ENCODE assay signal across 18 mouse cellular contexts in the genomic region with DNA sequence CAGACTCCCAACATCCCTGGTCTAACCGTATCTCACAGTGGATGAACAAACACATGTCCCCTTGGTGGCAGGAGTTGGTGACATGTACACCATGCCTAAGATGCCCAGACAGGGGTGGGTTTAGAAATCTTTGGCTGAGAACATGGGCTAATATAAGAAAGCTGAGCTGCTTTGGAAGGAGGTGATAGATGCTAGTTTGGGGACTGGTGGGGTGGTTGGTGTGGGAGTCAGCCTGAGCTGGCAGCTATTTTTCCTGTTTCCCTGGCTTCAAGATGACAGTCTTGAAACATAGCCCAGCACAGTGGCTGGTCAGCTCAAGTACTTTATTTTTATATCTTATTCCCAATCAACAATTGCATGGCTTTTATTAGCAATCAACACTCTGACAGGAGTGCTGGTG.
"Had no signal": no experiment of that assay in that cellular context is flagged by ENCODE, and none has a peak within 500 bp of the region (broad histone marks: within the 10 kb centered on the region; RNA-seq: fewer than 3 reads in every experiment).

No protein-coding gene starts in this region.

- DNase-seq: kidney, adult 2 months; kidney, postnatal 25 days; liver; liver, embryonic 13.5 days; lung, adult 2 months; lung, postnatal 14 days; lung, postnatal 4 days; midbrain, embryonic 14.5 days; spleen, adult 18-20 months; thymus, adult 18-20 months; thymus, postnatal 14 days; thymus, postnatal 4 days had no signal

- ATAC-seq: intestine, postnatal 0 days had no signal

- H3K4me3 ChIP-seq: layer of hippocampus, adult 2 months; limb, embryonic 10.5 days; limb, embryonic 13.5 days; liver, embryonic 13.5 days; stomach, embryonic 15.5 days had no signal

- H3K27ac ChIP-seq: kidney, postnatal 0 days; layer of hippocampus, adult 2 months; limb, embryonic 10.5 days; limb, embryonic 13.5 days; liver, embryonic 13.5 days; stomach, embryonic 15.5 days had no signal
